Mouse (Mus musculus): Measurements from ENCODE around the gene Sh3kbp1. TPM values are rescaled to one million over a fixed set of nuclear protein-coding genes. Genes with fewer than 3 reads are reported as not detected.
A peak's percentile ranks its signal among the peaks of the same experiment; 100 is the strongest.

Sh3kbp1 gene
- total RNA-seq, 2 experiments from 2014 or later, result 11.2 to 36.5 TPM

DNA sequence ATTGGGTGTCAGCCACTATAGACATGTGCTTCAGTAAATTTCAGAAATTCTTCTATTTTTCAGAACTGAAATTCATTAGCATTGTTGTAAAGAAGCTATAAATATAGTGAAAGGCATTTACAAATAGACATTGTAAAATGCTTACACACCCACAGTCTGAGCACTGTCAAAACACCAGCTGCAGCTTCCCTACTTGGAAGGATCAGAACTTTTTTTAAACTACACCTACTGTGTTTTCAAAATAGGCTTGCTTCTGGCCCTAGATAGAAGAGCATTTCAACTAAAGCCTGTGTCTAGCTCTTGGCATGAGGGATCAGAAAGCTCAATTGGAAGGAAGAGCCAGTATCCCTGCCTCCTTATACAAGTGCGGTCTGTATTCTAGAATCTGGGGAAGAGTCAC lies 305.0 kb downstream of the Sh3kbp1 start:
- DNase-seq, result no peak
- H3K27ac ChIP-seq, result no peak overlapping the region
- no peak overlapping the region for H3K4me3 ChIP-seq
- intact Hi-C loops (cut with DNase I), result no loop called here
- TF ChIP-seq CTCF (IDR thresholded peaks at IDR 0.05), result no peak

DNA sequence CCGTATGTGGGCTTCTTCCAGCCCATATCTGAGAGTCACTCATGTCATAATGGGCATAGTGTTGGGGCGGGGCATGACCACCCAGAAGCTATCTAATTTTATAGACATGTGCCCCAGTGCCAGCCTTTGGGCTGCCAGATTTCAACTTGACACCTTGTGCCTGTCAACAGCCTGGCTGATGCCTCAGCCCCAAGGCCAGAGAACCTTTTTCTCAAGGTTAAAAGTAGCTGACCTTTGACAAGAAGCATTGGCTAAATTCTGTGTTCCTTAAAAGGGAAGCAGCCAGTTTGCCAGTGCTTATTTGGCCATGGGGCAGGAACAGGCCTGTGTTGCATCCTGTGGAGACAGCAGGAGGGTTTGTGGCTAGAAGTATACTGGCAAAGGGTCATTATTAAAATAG lies 315.5 kb downstream of the Sh3kbp1 start:
- peak overlapping the region; percentile 51 for H3K4me3 ChIP-seq
- peak overlapping the region; percentile 79 for H3K27ac ChIP-seq
- peak; percentile 81 for DNase-seq
- intact Hi-C loops (cut with DNase I), result no loop called here
- no peak for TF ChIP-seq CTCF (IDR thresholded peaks at IDR 0.05)

DNA sequence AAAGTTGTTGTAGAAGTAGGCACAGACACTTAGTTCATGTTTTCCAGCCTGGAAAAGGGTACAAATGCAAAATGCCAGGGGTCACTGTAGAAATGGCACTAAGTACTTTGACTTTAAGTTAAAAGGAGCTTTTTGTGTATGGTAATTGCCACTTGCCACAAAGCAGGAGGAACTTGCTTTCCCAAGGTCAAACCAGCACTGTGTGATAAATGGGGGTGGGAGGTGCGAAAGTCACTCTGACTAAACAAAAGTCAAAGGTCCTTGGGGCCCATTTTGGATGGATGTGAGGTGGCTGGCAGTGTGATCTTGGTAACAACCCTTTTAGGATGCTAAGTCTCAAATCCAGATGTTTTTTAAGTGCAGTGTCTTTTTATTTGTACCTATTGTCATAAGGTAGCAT lies 316.5 kb downstream of the Sh3kbp1 start:
- H3K27ac ChIP-seq, result peak overlapping the region; percentile 79
- no peak for TF ChIP-seq CTCF (IDR thresholded peaks at IDR 0.05)
- peak overlapping the region; percentile 51 for H3K4me3 ChIP-seq
- intact Hi-C loops (cut with DNase I), result no loop called here
- DNase-seq, result no peak

DNA sequence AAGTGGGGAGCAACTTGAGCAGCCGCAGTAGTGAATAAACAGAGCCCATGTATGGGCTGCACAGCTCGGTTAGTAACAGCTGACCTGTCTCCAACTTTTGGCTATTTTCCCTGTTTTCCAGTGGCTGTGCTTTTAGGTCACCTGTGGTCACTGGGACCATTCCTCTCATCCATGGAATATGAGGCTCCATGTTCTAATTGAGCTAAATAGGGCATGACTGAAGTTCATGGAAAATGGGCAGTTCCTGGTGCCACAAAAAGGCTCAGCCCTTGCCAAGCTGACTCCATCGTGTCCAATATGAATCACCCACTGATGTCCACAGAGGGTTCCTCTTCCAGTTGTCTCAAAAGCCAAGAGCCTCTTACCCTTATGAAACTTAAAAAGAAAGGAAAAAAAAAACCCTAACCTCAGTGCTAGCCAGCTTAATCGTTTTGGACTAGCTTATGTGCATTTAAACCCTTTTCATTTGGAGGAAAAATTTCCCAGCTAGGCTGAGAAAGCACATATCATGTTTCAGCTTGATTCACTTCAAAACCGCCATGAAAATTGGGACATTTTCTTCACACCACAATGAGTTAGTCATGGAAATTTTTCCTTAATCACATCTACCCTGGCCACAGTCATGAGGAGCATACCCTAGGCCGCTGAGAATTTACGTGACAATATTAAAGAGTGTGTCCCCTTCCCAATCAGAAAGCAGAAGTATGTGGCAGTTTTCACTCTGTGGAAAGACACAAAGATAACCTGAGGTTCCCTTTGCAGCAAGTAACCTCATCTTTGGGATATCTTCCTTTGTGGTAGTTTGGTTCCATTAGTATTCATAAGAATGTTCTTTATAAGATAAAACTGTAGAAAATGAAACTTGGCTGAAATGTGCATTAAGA lies 326.7 kb downstream of the Sh3kbp1 start:
- H3K4me3 ChIP-seq, result no peak overlapping the region
- TF ChIP-seq CTCF (IDR thresholded peaks at IDR 0.05), result no peak

DNA sequence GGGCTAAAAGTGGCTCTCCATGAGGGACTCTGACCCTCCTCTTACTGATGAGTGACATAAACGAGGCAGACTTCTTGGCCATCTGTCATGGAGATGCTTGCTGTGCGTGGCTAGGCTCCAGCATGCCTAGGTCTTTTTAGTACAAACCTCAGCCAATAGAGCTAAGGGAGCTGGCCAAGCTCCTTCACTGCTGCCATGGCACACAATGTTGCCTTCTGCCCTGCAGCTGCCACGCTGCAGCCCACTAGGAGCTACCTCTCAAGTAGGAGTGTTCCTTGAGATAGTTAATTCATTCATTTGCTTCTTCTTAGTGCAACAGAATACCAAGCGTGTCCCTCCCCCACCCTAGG lies 327.3 kb downstream of the Sh3kbp1 start:
- intact Hi-C loops (cut with DNase I), result no loop called here
- Histone ChIP-seq H3K4me3 (no peak overlapping the region), H3K27ac (peak overlapping the region; percentile 12; the same call in 1 of the 2 replicates)
- DNase-seq, result no peak
- TF ChIP-seq CTCF (IDR thresholded peaks at IDR 0.05), result no peak

More for the DNA sequence above, 326.7 kb downstream of the Sh3kbp1 start:
- DNase-seq, result no peak
- intact Hi-C loops (cut with DNase I), result no loop called here
- H3K27ac ChIP-seq, result peak overlapping the region; percentile 16

DNA sequence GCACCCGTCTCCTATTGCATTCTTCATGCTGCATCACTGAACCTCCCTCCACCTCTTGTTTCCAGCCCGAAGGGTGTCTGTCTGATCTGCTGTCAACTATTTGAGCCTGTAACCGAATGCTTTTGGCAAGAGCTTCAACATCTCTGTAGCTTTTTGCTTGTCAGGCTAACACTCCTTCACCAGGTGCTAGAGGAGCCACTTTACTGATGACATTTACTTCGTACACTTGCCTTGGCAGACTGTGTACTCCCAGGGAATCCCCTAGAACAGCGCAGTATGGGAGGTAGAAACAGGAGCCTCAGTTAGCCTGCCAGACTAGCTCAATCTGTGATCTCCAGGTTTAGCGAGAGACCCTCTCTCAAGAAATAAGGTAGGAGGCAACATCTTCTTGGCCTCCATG lies 328.4 kb downstream of the Sh3kbp1 start:
- Histone ChIP-seq H3K4me3 (no peak overlapping the region), H3K27ac (peak overlapping the region; percentile 48)
- intact Hi-C loops (cut with DNase I), result loop anchor here (5.0 kb wide), 1 partner anchor 33 kb away; no protein-coding TSS in a partner anchor
- no peak for DNase-seq
- TF ChIP-seq CTCF (IDR thresholded peaks at IDR 0.05), result no peak

DNA sequence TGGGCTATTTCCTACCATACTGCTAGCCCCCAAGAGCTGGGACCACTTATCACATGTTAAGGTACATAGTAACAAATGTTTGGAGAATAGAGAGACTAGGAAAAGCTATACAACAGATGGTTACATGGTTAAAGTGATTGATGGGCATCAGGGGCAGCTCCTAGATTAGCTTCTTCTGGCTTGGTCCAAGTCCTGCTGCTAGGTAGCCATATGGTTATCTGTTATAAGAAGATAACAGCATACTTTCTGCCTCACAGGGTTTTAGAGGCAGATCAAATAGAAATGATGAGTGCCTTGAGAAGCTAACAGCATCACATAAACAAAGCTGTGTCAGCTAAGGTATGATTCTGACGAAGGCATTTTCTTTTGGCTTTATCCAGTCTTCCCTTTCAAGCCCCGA lies 334.3 kb downstream of the Sh3kbp1 start:
- no peak overlapping the region for H3K4me3 ChIP-seq
- no peak for TF ChIP-seq CTCF (IDR thresholded peaks at IDR 0.05)
- no peak for DNase-seq
- no peak overlapping the region for H3K27ac ChIP-seq
- intact Hi-C loops (cut with DNase I), result loop anchor here (5.0 to 10.0 kb wide), 2 partner anchors 87 to 429 kb away; no protein-coding TSS in a partner anchor

DNA sequence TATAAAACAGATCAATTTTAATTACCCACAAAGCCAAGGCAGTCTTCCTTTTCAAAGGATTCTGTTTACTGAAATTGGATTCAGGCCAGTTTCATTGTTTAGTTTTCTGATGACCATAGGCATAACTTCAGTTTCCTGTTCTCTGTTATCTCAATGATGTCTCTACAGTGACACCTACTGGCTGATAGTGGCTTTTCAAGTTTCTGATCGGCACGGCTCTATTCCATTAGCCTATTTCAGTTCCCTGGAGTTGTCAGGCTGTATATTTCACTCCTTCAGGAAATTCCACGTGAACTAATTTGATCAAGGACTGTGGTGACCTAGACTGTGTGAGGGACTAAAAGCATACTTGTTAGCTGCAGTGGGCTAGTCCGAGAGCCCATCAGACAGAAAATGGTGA lies 336.2 kb downstream of the Sh3kbp1 start:
- no peak for DNase-seq
- TF ChIP-seq CTCF (IDR thresholded peaks at IDR 0.05), result peak; percentile 73

DNA sequence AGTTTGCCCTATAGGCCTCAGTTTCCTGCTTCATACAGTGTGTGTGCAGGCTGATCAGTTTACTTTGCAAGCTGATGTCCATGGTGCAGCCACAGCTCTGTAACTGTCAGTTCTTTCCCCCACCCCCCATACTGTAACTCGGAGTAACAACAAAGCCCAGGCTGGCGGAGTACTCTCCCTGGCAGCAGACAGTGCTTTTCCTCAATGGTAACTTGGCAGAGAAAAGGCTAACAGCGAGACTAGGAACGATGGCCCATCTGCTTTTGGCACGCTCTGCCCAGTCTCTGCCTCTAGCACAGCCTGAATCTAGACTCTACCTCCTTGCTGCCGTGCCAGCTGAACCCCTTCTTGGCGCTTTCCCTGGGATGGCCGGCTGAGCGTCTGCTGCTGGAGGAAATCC lies 336.9 kb downstream of the Sh3kbp1 start:
- no peak for TF ChIP-seq CTCF (IDR thresholded peaks at IDR 0.05)
- intact Hi-C loops (cut with DNase I), result loop anchor here (2.0 to 10.0 kb wide), 3 partner anchors 89 to 432 kb away; partner anchors contain the start of gene Sh3kbp1
- H3K4me3 ChIP-seq, result no peak overlapping the region
- no peak overlapping the region for H3K27ac ChIP-seq
- DNase-seq, result no peak

More for the DNA sequence above, 336.2 kb downstream of the Sh3kbp1 start:
- Histone ChIP-seq H3K27ac (no peak overlapping the region), H3K4me3 (no peak overlapping the region)
- intact Hi-C loops (cut with DNase I), result loop anchor here (2.0 to 10.0 kb wide), 3 partner anchors 88 to 431 kb away; partner anchors contain the start of gene Sh3kbp1

DNA sequence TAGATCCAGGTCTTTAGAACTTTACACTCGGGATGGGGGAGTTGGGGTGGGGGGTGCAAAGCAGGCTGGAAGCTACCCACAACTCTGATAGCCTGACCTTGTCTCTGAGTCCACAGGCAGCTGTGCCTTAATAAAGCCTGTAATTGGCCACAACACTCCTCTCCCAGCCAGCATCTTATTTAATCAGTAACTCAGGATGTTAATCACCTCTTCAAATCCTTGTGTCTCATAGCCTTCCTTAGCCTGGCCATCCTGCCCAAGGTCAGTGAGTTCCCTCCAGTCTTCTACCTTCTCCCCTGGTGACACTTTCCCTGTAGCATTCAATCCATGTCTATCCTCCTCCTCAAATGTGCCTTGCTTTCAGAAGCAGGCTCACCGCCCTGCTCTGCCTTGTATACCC lies 342.0 kb downstream of the Sh3kbp1 start:
- Histone ChIP-seq H3K27ac (no peak overlapping the region), H3K4me3 (no peak overlapping the region)
- intact Hi-C loops (cut with DNase I), result loop anchor here (10.0 kb wide), 1 partner anchor 94 kb away; no protein-coding TSS in a partner anchor
- no peak for TF ChIP-seq CTCF (IDR thresholded peaks at IDR 0.05)
- DNase-seq, result no peak

DNA sequence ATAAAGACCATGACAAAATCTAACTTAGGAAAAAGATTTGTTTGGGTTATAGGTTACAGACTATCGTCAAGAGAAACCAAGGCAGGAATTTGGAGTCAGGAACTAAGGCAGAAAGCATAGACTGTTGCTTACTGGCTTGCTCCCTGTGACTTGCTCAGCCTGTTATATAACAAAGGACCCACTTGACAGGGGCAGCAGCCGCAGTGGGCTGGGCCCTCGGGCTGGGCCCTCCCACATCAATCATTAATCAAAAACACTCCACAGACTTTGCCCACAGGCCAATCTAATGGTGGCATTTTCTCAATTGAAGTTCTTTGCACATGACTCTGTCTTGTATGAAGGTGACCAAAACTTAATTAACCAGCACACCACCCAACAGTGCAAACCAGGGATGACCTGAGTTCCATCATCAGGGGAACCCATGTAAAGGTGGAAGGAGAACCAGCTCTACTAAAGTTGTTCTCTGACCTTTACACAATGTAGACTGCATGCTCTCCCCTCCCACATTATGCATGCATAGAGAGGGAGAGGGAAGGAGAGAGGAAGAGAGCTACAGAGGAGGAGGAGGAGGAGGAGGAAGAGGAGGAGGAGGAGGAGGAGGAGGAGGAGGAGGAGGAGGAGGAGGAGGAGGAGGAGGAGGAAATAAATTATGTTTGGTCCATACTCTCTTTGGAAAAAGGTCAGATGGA lies 344.2 kb downstream of the Sh3kbp1 start:
- intact Hi-C loops (cut with DNase I), result no loop called here
- Histone ChIP-seq H3K4me3 (no peak overlapping the region), H3K27ac (no peak overlapping the region)
- TF ChIP-seq CTCF (IDR thresholded peaks at IDR 0.05), result no peak
- DNase-seq, result no peak

DNA sequence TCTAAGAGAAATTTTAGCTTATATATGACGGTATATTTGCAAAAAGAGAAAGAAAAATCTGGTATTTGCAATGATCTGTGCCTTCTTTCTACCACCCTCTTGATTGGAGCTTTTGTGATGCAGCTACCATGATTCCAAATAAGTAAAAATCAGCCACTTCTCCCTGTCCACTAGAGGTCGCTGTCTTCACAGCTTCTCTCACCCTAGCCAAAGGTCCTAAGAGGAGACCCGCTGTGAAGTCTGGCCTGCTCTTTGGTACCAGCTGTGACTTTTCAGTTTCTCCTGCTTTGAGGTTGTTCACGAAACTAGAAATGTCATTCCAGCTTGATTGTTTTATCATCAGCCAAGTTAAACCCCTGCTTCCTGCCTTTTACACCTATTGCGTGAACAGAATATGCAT lies 346.7 kb downstream of the Sh3kbp1 start:
- TF ChIP-seq CTCF (IDR thresholded peaks at IDR 0.05), result peak; percentile 70
- DNase-seq, result no peak
- Histone ChIP-seq H3K27ac (no peak overlapping the region), H3K4me3 (no peak overlapping the region)
- intact Hi-C loops (cut with DNase I), result no loop called here

DNA sequence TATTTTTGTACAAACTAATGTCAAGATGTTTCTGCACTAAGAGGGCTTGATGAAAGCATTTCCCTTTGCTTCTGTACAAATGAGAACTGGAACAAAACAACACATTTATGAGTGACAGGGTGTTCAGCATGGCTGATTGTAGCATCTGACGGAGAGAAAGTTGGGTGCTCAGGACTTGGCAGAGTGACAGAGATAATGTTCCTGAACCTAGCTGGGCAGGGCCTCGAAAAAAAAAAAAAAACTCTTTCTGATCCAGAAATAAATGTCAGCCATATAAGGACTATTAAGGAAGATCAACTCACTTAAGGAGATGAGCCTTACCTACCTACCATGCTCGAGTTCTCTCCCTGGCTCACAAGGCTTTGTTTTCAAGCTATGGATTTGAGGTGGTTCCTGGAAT lies 349.2 kb downstream of the Sh3kbp1 start:
- no peak overlapping the region for H3K4me3 ChIP-seq
- no peak for TF ChIP-seq CTCF (IDR thresholded peaks at IDR 0.05)
- intact Hi-C loops (cut with DNase I), result no loop called here

More for the DNA sequence above, 349.2 kb downstream of the Sh3kbp1 start:
- H3K27ac ChIP-seq, result no peak overlapping the region
- no peak for DNase-seq
